Mouse (Mus musculus): ENCODE results near the gene Tmem151b. TPM values are rescaled to one million over a fixed set of nuclear protein-coding genes. Genes with fewer than 3 reads are reported as not detected.

Gene Tmem151b
- polyA plus RNA-seq, 1 experiment from 2014 or later: 25.5 TPM

DNA sequence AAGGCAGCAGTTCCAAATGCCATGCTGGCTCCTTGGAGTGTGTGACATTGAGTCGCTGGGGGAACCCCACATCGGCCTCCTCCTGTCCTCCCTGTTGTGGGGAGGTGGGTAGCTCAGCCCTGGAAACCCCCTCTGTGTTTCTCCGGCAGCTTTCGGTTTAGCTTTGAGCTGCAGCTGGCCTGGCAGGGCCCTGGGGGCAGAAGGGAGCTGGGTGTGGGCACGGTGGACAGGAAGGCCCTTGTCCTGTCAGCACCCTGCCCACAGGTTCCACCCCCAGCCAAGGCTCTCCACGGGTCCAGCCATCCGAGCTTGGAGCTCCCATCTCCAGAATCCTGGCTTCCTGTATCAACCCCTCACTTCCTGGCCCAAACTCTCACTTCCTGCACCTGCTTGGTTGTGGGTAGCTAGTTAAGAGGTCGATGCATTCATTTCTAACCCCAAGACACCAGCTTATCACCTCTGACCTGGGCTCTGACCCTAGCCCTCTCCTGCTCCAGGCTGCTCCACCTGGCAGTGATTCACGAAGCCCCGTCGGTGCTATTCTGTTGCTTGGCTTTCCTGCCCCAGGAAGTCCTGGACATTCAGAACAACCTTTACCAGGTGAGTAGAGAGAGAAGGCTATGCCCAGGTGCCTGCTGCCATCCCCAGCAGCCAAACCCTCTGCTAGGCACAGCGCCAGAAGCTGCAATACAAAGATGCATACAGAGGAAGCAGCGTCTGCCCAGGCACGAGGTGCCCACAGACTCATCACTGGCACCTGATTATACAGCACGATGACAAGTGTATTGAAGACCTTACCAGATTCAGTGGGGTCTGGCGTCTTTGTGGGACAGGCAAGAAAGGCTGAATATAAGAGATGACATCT lies 8.8 kb upstream of the Tmem151b start:
- Histone ChIP-seq H3K4me2 (replicated peaks) (no peak overlapping the region), H3K27me3 (peaks cover 12% of the 10 kb centered on the region), H3K36me3 (no peaks in the 10 kb centered on the region), H3K9me3 (no peaks in the 10 kb centered on the region), H3K9ac (replicated peaks) (0 out of 2 replicates have a peak overlapping the region, but pooled peaks have one; percentile 33), H3K4me3 (replicated peaks) (no peak overlapping the region), H3K27ac (no peak overlapping the region), H3K4me1 (replicated peaks) (peaks cover 22% of the 10 kb centered on the region)
- 72% methylated on average over 16 of the region's 16 CpGs for WGBS
- no peak for ATAC-seq

- H3K4me3 ChIP-seq (replicated peaks): no peak overlapping the region
- peaks cover 22% of the 10 kb centered on the region for H3K4me1 ChIP-seq (replicated peaks)
- no peaks in the 10 kb centered on the region for H3K36me3 ChIP-seq
- 65% methylated on average over 7 of the region's 7 CpGs for whole genome bisulfite sequencing
- H3K4me2 ChIP-seq (replicated peaks): no peak overlapping the region
- no peak overlapping the region for H3K27ac ChIP-seq
- peaks cover 12% of the 10 kb centered on the region for H3K27me3 ChIP-seq
- no peaks in the 10 kb centered on the region for H3K9me3 ChIP-seq
- peak overlapping the region; percentile 76; the same call in 1 of the 2 replicates for H3K9ac ChIP-seq (replicated peaks)
- no peak for ATAC-seq
These were observed 7.9 kb upstream of the Tmem151b start for GRCm38 (mm10) chr17:45557246-45557824.

- peak overlapping the region; percentile 97 for H3K4me2 ChIP-seq (replicated peaks)
- 72% methylated on average over 3 of the region's 3 CpGs for WGBS
- no peaks in the 10 kb centered on the region for H3K9me3 ChIP-seq
- H3K4me1 ChIP-seq (replicated peaks): peaks cover 26% of the 10 kb centered on the region
- H3K36me3 ChIP-seq: no peaks in the 10 kb centered on the region
- H3K4me3 ChIP-seq (replicated peaks): peak overlapping the region; percentile 67
- H3K9ac ChIP-seq (replicated peaks): peak overlapping the region; percentile 76
- ATAC-seq: no peak
- no peak overlapping the region for H3K27ac ChIP-seq
- H3K27me3 ChIP-seq: peaks cover 12% of the 10 kb centered on the region
These were observed 7.2 kb upstream of the Tmem151b start for GRCm38 (mm10) chr17:45556514-45557245.

- Histone ChIP-seq H3K9me3 (no peaks in the 10 kb centered on the region), H3K4me3 (replicated peaks) (peak overlapping the region; percentile 67), H3K27me3 (peaks cover 12% of the 10 kb centered on the region), H3K4me2 (replicated peaks) (peak overlapping the region; percentile 97), H3K9ac (replicated peaks) (peak overlapping the region; percentile 76), H3K27ac (no peak overlapping the region), H3K36me3 (no peaks in the 10 kb centered on the region), H3K4me1 (replicated peaks) (peaks cover 32% of the 10 kb centered on the region)
- WGBS: 2% methylated on average over 14 of the region's 14 CpGs
- no peak for ATAC-seq
These were observed 6.6 kb upstream of the Tmem151b start for GRCm38 (mm10) chr17:45556107-45556489.

DNA sequence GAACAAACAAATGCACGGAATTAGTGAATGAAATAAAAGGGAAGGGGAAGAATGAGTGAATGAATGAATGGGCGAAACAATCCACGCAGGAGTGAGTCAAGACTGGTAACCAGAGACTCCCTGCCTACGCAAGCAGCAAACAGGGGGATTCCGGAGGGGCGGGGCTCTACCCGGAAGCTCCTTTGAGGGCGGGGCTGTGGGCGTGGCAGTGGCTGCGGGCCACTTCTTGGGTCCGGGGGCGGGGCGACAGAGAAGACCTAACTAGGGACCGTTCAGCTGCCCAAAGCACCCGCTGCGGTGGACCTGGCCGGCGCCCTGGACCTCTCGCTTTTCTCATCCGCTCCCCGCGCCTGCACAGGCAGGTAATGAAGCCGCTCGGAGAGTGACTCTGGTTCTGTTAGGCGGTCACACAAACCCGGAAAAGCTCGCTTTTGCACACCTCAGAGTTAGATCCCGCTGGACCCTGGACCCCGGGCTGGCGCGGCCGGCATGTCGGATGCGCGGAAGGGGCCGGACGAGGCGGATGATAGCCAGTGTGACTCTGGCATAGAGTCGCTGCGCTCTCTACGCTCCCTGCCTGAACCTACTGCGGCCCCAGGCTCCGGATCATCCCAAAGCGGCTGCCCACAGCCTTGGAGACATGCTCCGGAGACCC lies 6.1 kb upstream of the Tmem151b start, which contains the start of gene Nfkbie:
Nfkbie (plus strand) TSS at position 252 of the 655 bp plus-strand sequence.
- Histone ChIP-seq H3K4me1 (replicated peaks) (peaks cover 35% of the 10 kb centered on the region), H3K4me2 (replicated peaks) (peak within 1 kb of the TSS; percentile 97), H3K27me3 (peaks cover 12% of the 10 kb centered on the region), H3K27ac (0 out of 2 replicates have a peak within 1 kb of the TSS, but pooled peaks have one; percentile 21), H3K9me3 (no peaks in the 10 kb centered on the region), H3K9ac (replicated peaks) (peak within 1 kb of the TSS; percentile 76), H3K4me3 (replicated peaks) (peak within 1 kb of the TSS; percentile 67), H3K36me3 (no peaks in the 10 kb centered on the region)
- WGBS: under 1% methylated on average over 45 of the region's 45 CpGs
- ATAC-seq: peak; percentile 72

DNA sequence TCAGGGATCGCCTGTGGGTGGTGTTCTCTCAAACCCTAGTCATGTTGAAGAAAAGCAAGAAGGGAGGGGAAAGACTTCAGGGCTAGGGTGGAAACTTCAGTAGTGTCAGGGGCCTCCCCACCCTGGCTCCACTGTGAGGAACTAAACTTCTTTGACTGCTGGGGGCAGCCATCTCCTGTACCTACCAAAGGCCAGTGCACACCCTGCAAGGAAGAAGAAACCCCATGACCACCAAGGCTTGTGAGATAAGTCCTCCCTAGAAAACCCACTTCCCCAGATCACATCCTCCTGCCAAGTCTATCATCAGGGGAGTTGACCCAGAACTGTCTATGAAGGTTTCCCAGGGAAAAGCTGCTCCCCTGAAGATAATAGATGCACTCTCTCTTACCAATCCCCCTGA lies 4.9 kb upstream of the Tmem151b start:
- peaks cover 43% of the 10 kb centered on the region for H3K4me1 ChIP-seq (replicated peaks)
- no peak overlapping the region for H3K27ac ChIP-seq
- 57% methylated on average over 1 of the region's 1 CpGs for WGBS
- no peaks in the 10 kb centered on the region for H3K36me3 ChIP-seq
- peaks cover 12% of the 10 kb centered on the region for H3K27me3 ChIP-seq
- ATAC-seq: no peak
- no peak overlapping the region for H3K4me3 ChIP-seq (replicated peaks)
- no peak overlapping the region for H3K9ac ChIP-seq (replicated peaks)
- H3K9me3 ChIP-seq: no peaks in the 10 kb centered on the region
- no peak overlapping the region for H3K4me2 ChIP-seq (replicated peaks)

GRCm38 (mm10) chr17:45553065-45553464 lies 3.6 kb upstream of the Tmem151b start:
- no peak overlapping the region for H3K4me3 ChIP-seq (replicated peaks)
- WGBS: 81% methylated on average over 3 of the region's 3 CpGs

DNA sequence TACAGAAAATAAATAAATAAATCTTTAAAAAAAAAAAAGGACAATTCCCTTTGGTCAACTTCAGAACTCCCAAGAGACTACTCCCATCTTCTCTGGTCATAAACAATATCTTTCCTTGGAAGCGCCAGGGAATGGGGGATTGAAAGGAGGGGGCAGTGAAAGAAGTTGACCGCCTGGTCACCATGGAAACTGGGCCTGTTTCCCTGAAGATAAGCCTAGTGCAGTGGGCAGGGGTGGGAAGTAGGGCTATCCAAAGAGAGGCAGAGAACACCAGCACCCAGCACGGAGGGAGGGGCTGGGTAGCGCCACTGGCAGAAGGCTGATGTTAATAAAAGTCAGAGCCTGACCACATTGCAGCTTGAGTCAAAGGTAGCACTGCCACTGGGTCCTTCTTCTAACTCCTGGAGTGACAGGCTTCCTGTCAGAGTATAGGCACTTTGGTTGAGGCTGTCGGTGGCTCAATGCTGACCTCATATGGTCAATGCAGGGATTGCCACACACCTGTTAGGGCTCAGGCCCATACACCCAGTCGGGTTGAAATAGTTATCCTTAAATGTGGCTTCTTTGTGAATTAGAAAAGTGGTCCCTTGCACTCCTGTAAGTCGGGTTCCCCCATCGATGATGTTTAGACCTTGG lies 2.5 kb upstream of the Tmem151b start:
- Histone ChIP-seq H3K9me3 (no peaks in the 10 kb centered on the region), H3K9ac (replicated peaks) (no peak overlapping the region), H3K4me2 (replicated peaks) (0 out of 2 replicates have a peak overlapping the region, but pooled peaks have one; percentile 5), H3K27ac (no peak overlapping the region), H3K4me1 (replicated peaks) (peaks cover 54% of the 10 kb centered on the region), H3K36me3 (peaks cover 1% of the 10 kb centered on the region), H3K27me3 (peaks cover 20% of the 10 kb centered on the region), H3K4me3 (replicated peaks) (no peak overlapping the region)
- peak; percentile 16; the same call in 1 of the 2 replicates for ATAC-seq
- 4% methylated on average over 8 of the region's 8 CpGs for WGBS

More at GRCm38 (mm10) chr17:45553065-45553464, 3.6 kb upstream of the Tmem151b start:
- no peak overlapping the region for H3K4me2 ChIP-seq (replicated peaks)
- peaks cover 47% of the 10 kb centered on the region for H3K4me1 ChIP-seq (replicated peaks)
- H3K9me3 ChIP-seq: no peaks in the 10 kb centered on the region
- no peak for ATAC-seq
- H3K27me3 ChIP-seq: peaks cover 13% of the 10 kb centered on the region
- H3K27ac ChIP-seq: no peak overlapping the region
- H3K9ac ChIP-seq (replicated peaks): no peak overlapping the region
- H3K36me3 ChIP-seq: no peaks in the 10 kb centered on the region

- ATAC-seq: no peak
These were observed 1.8 kb upstream of the Tmem151b start for GRCm38 (mm10) chr17:45551249-45551796.

DNA sequence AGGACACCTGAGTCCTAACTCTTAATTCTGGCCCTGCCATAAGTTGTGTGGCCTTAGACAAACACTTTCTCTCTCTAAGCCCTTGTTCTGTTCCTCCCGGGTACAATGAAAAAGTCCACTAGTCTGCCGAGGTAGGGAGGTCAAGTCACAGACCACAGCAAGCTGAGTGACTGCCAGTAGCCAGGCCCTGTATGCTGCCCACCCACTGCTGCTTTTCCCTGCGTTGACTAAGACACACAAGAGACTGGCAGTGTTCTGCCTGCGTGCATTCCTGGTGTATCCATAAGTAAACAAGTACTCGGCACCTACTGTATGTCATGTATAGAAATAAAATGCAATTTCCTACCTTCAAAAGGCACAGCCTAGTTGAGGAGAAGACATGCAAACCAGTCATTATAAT lies 776 bp upstream of the Tmem151b start:
- Histone ChIP-seq H3K36me3 (peaks cover 17% of the 10 kb centered on the region), H3K4me2 (replicated peaks) (peak overlapping the region; percentile 68), H3K4me3 (replicated peaks) (peak overlapping the region; percentile 87), H3K4me1 (replicated peaks) (peaks cover 53% of the 10 kb centered on the region), H3K27me3 (peaks cover 30% of the 10 kb centered on the region), H3K9me3 (no peaks in the 10 kb centered on the region), H3K27ac (no peak overlapping the region), H3K9ac (replicated peaks) (peak overlapping the region; percentile 99; the same call in 1 of the 2 replicates)
- ATAC-seq: no peak; the same call in 1 of the 2 replicates
- 28% methylated on average over 5 of the region's 5 CpGs for WGBS

More at GRCm38 (mm10) chr17:45551249-45551796, 1.8 kb upstream of the Tmem151b start:
- Histone ChIP-seq H3K9ac (replicated peaks) (no peak overlapping the region), H3K36me3 (peaks cover 7% of the 10 kb centered on the region), H3K4me1 (replicated peaks) (peaks cover 51% of the 10 kb centered on the region), H3K27me3 (peaks cover 20% of the 10 kb centered on the region), H3K4me3 (replicated peaks) (no peak overlapping the region), H3K9me3 (no peaks in the 10 kb centered on the region), H3K27ac (peak overlapping the region; percentile 31; the same call in 1 of the 2 replicates), H3K4me2 (replicated peaks) (no peak overlapping the region)
- WGBS: 42% methylated on average over 7 of the region's 7 CpGs

All from midbrain, embryonic 13.5 days (tissue).